Mouse (Mus musculus) thymus, adult 2 months (tissue): ENCODE results near the gene Rilp.

Experiments used
- CTCF ChIP-seq: fragments of 200-500 bp; IDR thresholded peaks from 2 replicates; pipeline ENCODE4 v1.5.1; 2012; ENCODE audit warnings: mild to moderate bottlenecking, control low read depth, low read length, moderate library complexity, borderline replicate concordance; ENCODE audit not compliant: control insufficient read depth, poor library complexity, insufficient read depth; ENCODE audit errors: extremely low read depth
- POLR2A ChIP-seq: fragments of 200-500 bp; IDR thresholded peaks from 2 replicates; pipeline ENCODE4 v1.6.1; 2012; ENCODE audit warnings: mild to moderate bottlenecking, low read length, control low read depth, moderate library complexity; ENCODE audit not compliant: control insufficient read depth, poor library complexity, insufficient read depth; ENCODE audit errors: extremely low read depth

DNA sequence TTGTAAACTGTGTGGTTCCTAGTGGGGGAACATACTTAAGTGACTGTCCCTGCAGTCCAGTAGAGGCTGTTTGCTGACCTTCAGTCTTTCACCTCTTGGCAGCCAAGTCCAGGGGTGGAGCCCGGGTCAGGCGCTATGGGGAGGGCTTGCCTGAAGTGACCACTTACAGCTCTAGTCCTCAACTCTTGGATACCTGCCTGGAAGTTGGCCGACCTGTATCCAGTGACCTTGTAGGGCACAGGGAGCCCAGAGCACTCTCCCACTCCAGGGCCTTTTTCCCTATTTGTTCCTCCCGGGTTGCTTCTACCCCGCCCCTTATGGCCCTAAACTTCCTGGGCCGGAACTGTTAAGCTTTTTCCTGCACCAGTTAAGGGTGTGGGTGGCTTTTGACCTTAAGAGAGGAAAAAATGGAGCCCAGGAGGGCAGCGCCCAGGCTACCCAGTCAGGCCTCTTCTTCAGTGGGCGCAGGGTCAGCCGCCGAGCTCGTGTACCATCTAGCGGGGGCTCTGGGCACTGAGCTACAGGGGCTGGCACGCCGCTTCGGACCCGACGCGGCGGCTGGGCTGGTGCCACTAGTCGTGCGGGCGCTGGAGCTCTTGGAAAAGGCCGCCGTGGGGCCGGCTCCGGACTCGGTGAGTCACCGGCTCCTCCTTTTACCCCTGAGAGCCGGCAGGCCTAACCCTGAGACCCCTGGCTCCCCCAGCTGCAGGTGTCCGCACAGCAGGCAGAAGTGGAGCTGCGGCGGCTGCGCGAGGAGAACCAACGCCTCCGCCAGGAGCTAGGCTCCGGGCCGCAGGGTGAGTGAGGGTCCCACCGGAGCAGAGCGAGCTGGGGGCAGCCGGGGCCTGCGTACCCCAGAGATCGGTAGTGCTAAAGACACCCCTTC is at the start of gene Rilp:
- peak; percentile 66; the same call in 1 of the 2 replicates for TF ChIP-seq CTCF
- no peak for TF ChIP-seq POLR2A
